Mouse (Mus musculus): ENCODE measurements around the gene Gpam. TPM values are rescaled to one million over a fixed set of nuclear protein-coding genes. Genes with fewer than 3 reads are reported as not detected.
"Not testable (repeated sequence)": the region's sequence is repeated elsewhere in the genome, so short reads cannot be mapped to it uniquely, and the experiment has no call there.

The Gpam gene
- polyA plus RNA-seq, 1 experiment from 2014 or later: 9.9 TPM

- H3K27ac ChIP-seq (ENCODE audit: low read depth, low read length): no peak overlapping the region
- 78% methylated on average over 1 of the region's 1 CpGs for WGBS (ENCODE audit: insufficient replicate concordance)
- H3K4me3 ChIP-seq (ENCODE audit: low read depth, low read length): no peak overlapping the region
- no peaks in the 10 kb centered on the region for H3K27me3 ChIP-seq (ENCODE audit: control insufficient read depth, insufficient read depth, low read length)
- H3K9me3 ChIP-seq (replicated peaks; ENCODE audit: control insufficient read depth, low read length): peaks cover 3% of the 10 kb centered on the region; the same call in 1 of the 2 replicates
- H3K36me3 ChIP-seq (ENCODE audit: control insufficient read depth, insufficient read depth, low read length): no peaks in the 10 kb centered on the region
- H3K4me2 ChIP-seq: no peak overlapping the region
- no peaks in the 10 kb centered on the region for H3K4me1 ChIP-seq (ENCODE audit: control insufficient read depth, insufficient read depth, low read length)
- ATAC-seq (replicated peaks; ENCODE audit: insufficient number of reproducible peaks, low FRiP score, low TSS enrichment): no peak
- no peak overlapping the region for H3K9ac ChIP-seq (ENCODE audit: low read depth, low read length)
These were observed 38.3 kb upstream of the Gpam start for GRCm38 (mm10) chr19:55165183-55165865.

GRCm38 (mm10) chr19:55164162-55164561, 37.1 kb upstream of the Gpam start:
- no peaks in the 10 kb centered on the region for H3K27me3 ChIP-seq (ENCODE audit: control insufficient read depth, insufficient read depth, low read length)
- ATAC-seq (replicated peaks; ENCODE audit: insufficient number of reproducible peaks, low FRiP score, low TSS enrichment): no peak
- H3K9me3 ChIP-seq (replicated peaks; ENCODE audit: control insufficient read depth, low read length): 0 out of 2 replicates have a peak, but pooled peaks cover under 1% of the 10 kb centered on the region
- H3K36me3 ChIP-seq (ENCODE audit: control insufficient read depth, insufficient read depth, low read length): no peaks in the 10 kb centered on the region
- no peak overlapping the region for H3K4me2 ChIP-seq
- no peaks in the 10 kb centered on the region for H3K4me1 ChIP-seq (ENCODE audit: control insufficient read depth, insufficient read depth, low read length)
- H3K4me3 ChIP-seq (ENCODE audit: low read depth, low read length): no peak overlapping the region
- H3K27ac ChIP-seq (ENCODE audit: low read depth, low read length): no peak overlapping the region
- WGBS (ENCODE audit: insufficient replicate concordance): 51% methylated on average over 1 of the region's 1 CpGs
- H3K9ac ChIP-seq (ENCODE audit: low read depth, low read length): no peak overlapping the region

GRCm38 (mm10) chr19:55162271-55162670, 35.2 kb upstream of the Gpam start:
- H3K4me3 ChIP-seq (ENCODE audit: low read depth, low read length): no peak overlapping the region
- no peak for ATAC-seq (replicated peaks; ENCODE audit: insufficient number of reproducible peaks, low FRiP score, low TSS enrichment)
- H3K27ac ChIP-seq (ENCODE audit: low read depth, low read length): no peak overlapping the region
- no peaks in the 10 kb centered on the region for H3K4me1 ChIP-seq (ENCODE audit: control insufficient read depth, insufficient read depth, low read length)
- no peaks in the 10 kb centered on the region for H3K27me3 ChIP-seq (ENCODE audit: control insufficient read depth, insufficient read depth, low read length)
- H3K9me3 ChIP-seq (replicated peaks; ENCODE audit: control insufficient read depth, low read length): no peaks in the 10 kb centered on the region
- H3K36me3 ChIP-seq (ENCODE audit: control insufficient read depth, insufficient read depth, low read length): no peaks in the 10 kb centered on the region
- H3K4me2 ChIP-seq: no peak overlapping the region
- no peak overlapping the region for H3K9ac ChIP-seq (ENCODE audit: low read depth, low read length)
- 68% methylated on average over 4 of the region's 4 CpGs for WGBS (ENCODE audit: insufficient replicate concordance)

GRCm38 (mm10) chr19:55159826-55160225, 32.8 kb upstream of the Gpam start:
- Histone ChIP-seq H3K36me3 (ENCODE audit: control insufficient read depth, insufficient read depth, low read length) (no peaks in the 10 kb centered on the region), H3K27me3 (ENCODE audit: control insufficient read depth, insufficient read depth, low read length) (no peaks in the 10 kb centered on the region), H3K9me3 (replicated peaks; ENCODE audit: control insufficient read depth, low read length) (no peaks in the 10 kb centered on the region), H3K4me1 (ENCODE audit: control insufficient read depth, insufficient read depth, low read length) (no peaks in the 10 kb centered on the region), H3K9ac (ENCODE audit: low read depth, low read length) (no peak overlapping the region), H3K4me2 (no peak overlapping the region), H3K4me3 (ENCODE audit: low read depth, low read length) (no peak overlapping the region), H3K27ac (ENCODE audit: low read depth, low read length) (no peak overlapping the region)
- 66% methylated on average over 6 of the region's 6 CpGs for WGBS (ENCODE audit: insufficient replicate concordance)
- no peak for ATAC-seq (replicated peaks; ENCODE audit: insufficient number of reproducible peaks, low FRiP score, low TSS enrichment)

GRCm38 (mm10) chr19:55158606-55159005, 31.6 kb upstream of the Gpam start:
- no peak overlapping the region for H3K4me3 ChIP-seq (ENCODE audit: low read depth, low read length)
- no peak overlapping the region for H3K4me2 ChIP-seq
- no peaks in the 10 kb centered on the region for H3K36me3 ChIP-seq (ENCODE audit: control insufficient read depth, insufficient read depth, low read length)
- no peak for ATAC-seq (replicated peaks; ENCODE audit: insufficient number of reproducible peaks, low FRiP score, low TSS enrichment)
- no peak overlapping the region for H3K9ac ChIP-seq (ENCODE audit: low read depth, low read length)
- 61% methylated on average over 8 of the region's 8 CpGs for WGBS (ENCODE audit: insufficient replicate concordance)
- H3K27ac ChIP-seq (ENCODE audit: low read depth, low read length): no peak overlapping the region
- H3K27me3 ChIP-seq (ENCODE audit: control insufficient read depth, insufficient read depth, low read length): no peaks in the 10 kb centered on the region
- no peaks in the 10 kb centered on the region for H3K4me1 ChIP-seq (ENCODE audit: control insufficient read depth, insufficient read depth, low read length)
- no peaks in the 10 kb centered on the region for H3K9me3 ChIP-seq (replicated peaks; ENCODE audit: control insufficient read depth, low read length)

- ATAC-seq (replicated peaks; ENCODE audit: insufficient number of reproducible peaks, low FRiP score, low TSS enrichment): no peak
- Histone ChIP-seq H3K4me2 (no peak overlapping the region), H3K4me3 (ENCODE audit: low read depth, low read length) (no peak overlapping the region), H3K27ac (ENCODE audit: low read depth, low read length) (no peak overlapping the region), H3K9me3 (replicated peaks; ENCODE audit: control insufficient read depth, low read length) (no peaks in the 10 kb centered on the region), H3K4me1 (ENCODE audit: control insufficient read depth, insufficient read depth, low read length) (no peaks in the 10 kb centered on the region), H3K36me3 (ENCODE audit: control insufficient read depth, insufficient read depth, low read length) (no peaks in the 10 kb centered on the region), H3K9ac (ENCODE audit: low read depth, low read length) (no peak overlapping the region), H3K27me3 (ENCODE audit: control insufficient read depth, insufficient read depth, low read length) (no peaks in the 10 kb centered on the region)
- 74% methylated on average over 7 of the region's 7 CpGs for WGBS (ENCODE audit: insufficient replicate concordance)
These were observed 30.0 kb upstream of the Gpam start for GRCm38 (mm10) chr19:55157029-55157428.

- no peak overlapping the region for H3K4me3 ChIP-seq (ENCODE audit: low read depth, low read length)
- H3K4me1 ChIP-seq (ENCODE audit: control insufficient read depth, insufficient read depth, low read length): no peaks in the 10 kb centered on the region
- WGBS (ENCODE audit: insufficient replicate concordance): 86% methylated on average over 6 of the region's 6 CpGs
- ATAC-seq (replicated peaks; ENCODE audit: insufficient number of reproducible peaks, low FRiP score, low TSS enrichment): no peak
- no peaks in the 10 kb centered on the region for H3K9me3 ChIP-seq (replicated peaks; ENCODE audit: control insufficient read depth, low read length)
- no peak overlapping the region for H3K27ac ChIP-seq (ENCODE audit: low read depth, low read length)
- no peak overlapping the region for H3K4me2 ChIP-seq
- no peak overlapping the region for H3K9ac ChIP-seq (ENCODE audit: low read depth, low read length)
- H3K27me3 ChIP-seq (ENCODE audit: control insufficient read depth, insufficient read depth, low read length): no peaks in the 10 kb centered on the region
- no peaks in the 10 kb centered on the region for H3K36me3 ChIP-seq (ENCODE audit: control insufficient read depth, insufficient read depth, low read length)
These were observed 25.9 kb upstream of the Gpam start for GRCm38 (mm10) chr19:55152983-55153382.

- 54% methylated on average over 5 of the region's 6 CpGs for WGBS (ENCODE audit: insufficient replicate concordance)
- H3K27ac ChIP-seq (ENCODE audit: low read depth, low read length); H3K4me1 ChIP-seq (ENCODE audit: control insufficient read depth, insufficient read depth, low read length); H3K36me3 ChIP-seq (ENCODE audit: control insufficient read depth, insufficient read depth, low read length); H3K9me3 ChIP-seq (replicated peaks; ENCODE audit: control insufficient read depth, low read length); H3K4me2 ChIP-seq; H3K4me3 ChIP-seq (ENCODE audit: low read depth, low read length); H3K27me3 ChIP-seq (ENCODE audit: control insufficient read depth, insufficient read depth, low read length); ATAC-seq (replicated peaks; ENCODE audit: insufficient number of reproducible peaks, low FRiP score, low TSS enrichment); H3K9ac ChIP-seq (ENCODE audit: low read depth, low read length): not testable (repeated sequence)
These were observed 25.2 kb upstream of the Gpam start for GRCm38 (mm10) chr19:55152274-55152673.

GRCm38 (mm10) chr19:55149646-55150045, 22.6 kb upstream of the Gpam start:
- no peak overlapping the region for H3K27ac ChIP-seq (ENCODE audit: low read depth, low read length)
- no peaks in the 10 kb centered on the region for H3K36me3 ChIP-seq (ENCODE audit: control insufficient read depth, insufficient read depth, low read length)
- whole genome bisulfite sequencing (ENCODE audit: insufficient replicate concordance): 73% methylated on average over 6 of the region's 6 CpGs
- H3K27me3 ChIP-seq (ENCODE audit: control insufficient read depth, insufficient read depth, low read length): no peaks in the 10 kb centered on the region
- H3K4me1 ChIP-seq (ENCODE audit: control insufficient read depth, insufficient read depth, low read length): no peaks in the 10 kb centered on the region
- H3K9ac ChIP-seq (ENCODE audit: low read depth, low read length): no peak overlapping the region
- no peak for ATAC-seq (replicated peaks; ENCODE audit: insufficient number of reproducible peaks, low FRiP score, low TSS enrichment)
- no peaks in the 10 kb centered on the region for H3K9me3 ChIP-seq (replicated peaks; ENCODE audit: control insufficient read depth, low read length)
- H3K4me3 ChIP-seq (ENCODE audit: low read depth, low read length): no peak overlapping the region
- no peak overlapping the region for H3K4me2 ChIP-seq
